Mouse (Mus musculus): ENCODE data around the gene AI413582. TPM values are rescaled to one million over a fixed set of nuclear protein-coding genes. Genes with fewer than 3 reads are reported as not detected.

Gene AI413582
- polyA plus RNA-seq, 1 experiment, result 34.7 TPM

GRCm38 (mm10) chr17:27592565-27592910, 27.0 kb upstream of the AI413582 start:
- TF ChIP-seq POLR2A (IDR thresholded peaks at IDR 0.05; ENCODE audit: low read depth, low read length), result no peak
- no peak for TF ChIP-seq CTCF (IDR thresholded peaks at IDR 0.05; ENCODE audit: extremely low read depth, insufficient read length, insufficient replicate concordance, low read depth, low read length)
- Histone ChIP-seq H3K36me3 (ENCODE audit: control insufficient read depth, insufficient read depth, low read length) (peaks cover 23% of the 10 kb centered on the region), H3K27ac (ENCODE audit: insufficient read depth, low read depth, low read length) (no peak overlapping the region), H3K27me3 (ENCODE audit: control insufficient read depth, insufficient read depth, low read length) (no peaks in the 10 kb centered on the region), H3K4me1 (ENCODE audit: control insufficient read depth, insufficient read depth, insufficient read length, low read length) (peaks cover 9% of the 10 kb centered on the region), H3K4me3 (ENCODE audit: low read depth, low read length) (no peak overlapping the region)
- 94% methylated on average over 7 of the region's 7 CpGs for WGBS

DNA sequence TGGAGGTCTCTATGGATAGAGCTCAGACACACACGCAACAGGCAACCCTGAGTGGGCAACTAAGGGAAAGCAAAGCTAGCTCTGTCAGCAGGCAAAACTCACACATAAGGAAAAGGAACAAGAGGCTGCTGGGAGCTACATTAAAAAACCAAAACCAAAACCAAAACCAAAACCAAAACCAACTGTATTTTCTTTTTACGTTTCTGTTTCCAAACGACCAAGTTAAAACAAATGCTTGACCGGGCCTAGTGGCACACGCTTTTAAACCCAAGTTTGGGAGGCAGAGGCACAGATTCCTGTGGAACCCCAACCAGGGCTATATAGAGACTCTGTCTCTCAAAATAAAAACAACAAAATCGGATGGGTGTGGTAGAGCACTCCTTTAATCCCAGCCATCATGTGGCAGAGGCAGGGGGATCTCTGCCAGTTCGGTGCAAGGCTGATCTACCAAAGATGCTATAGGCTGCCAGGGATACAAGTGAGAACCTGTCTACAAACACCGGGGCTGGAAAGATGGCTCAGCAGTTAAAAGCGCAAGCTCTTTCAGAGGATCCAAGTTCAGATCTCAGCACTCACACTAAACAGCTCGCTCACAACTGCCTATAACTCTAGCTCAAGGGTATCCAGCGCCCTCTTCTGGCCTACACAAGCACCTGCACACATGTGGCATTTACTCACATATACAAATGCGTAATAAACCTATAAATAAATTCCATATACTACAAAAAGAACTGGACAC, 26.4 kb upstream of the AI413582 start:
- peaks cover 23% of the 10 kb centered on the region for H3K36me3 ChIP-seq (ENCODE audit: control insufficient read depth, insufficient read depth, low read length)
- no peak overlapping the region; the same call in 1 of the 2 replicates for H3K4me3 ChIP-seq (ENCODE audit: low read depth, low read length)
- no peaks in the 10 kb centered on the region for H3K27me3 ChIP-seq (ENCODE audit: control insufficient read depth, insufficient read depth, low read length)
- 62% methylated on average over 12 of the region's 12 CpGs for WGBS
- peaks cover 9% of the 10 kb centered on the region for H3K4me1 ChIP-seq (ENCODE audit: control insufficient read depth, insufficient read depth, insufficient read length, low read length)
- H3K27ac ChIP-seq (ENCODE audit: insufficient read depth, low read depth, low read length), result peak overlapping the region; percentile 71
- TF ChIP-seq POLR2A (IDR thresholded peaks at IDR 0.05; ENCODE audit: low read depth, low read length) (no peak), CTCF (IDR thresholded peaks at IDR 0.05; ENCODE audit: extremely low read depth, insufficient read length, insufficient replicate concordance, low read depth, low read length) (peak; percentile 43; the same call in 1 of the 2 replicates)

DNA sequence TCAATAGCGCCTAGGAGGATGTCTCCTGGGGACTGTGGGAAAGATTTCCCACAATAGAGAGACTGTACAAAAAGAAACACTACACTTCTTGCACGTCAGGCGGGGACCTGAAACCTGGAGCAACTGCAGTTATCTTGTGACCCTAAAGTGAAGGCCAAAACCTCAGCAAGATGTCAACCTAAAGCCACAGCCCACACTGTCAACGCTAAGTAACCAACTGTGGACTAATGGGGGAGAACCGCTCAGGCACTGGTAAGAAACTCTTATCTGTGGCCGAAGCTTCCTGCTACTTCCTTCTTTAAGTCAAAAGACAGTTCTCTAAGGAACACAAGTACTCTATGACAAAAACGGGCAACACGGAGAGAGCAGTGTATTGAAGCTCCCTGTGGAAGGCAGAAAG, 22.7 kb upstream of the AI413582 start:
- Histone ChIP-seq H3K4me1 (ENCODE audit: control insufficient read depth, insufficient read depth, insufficient read length, low read length) (peaks cover 9% of the 10 kb centered on the region), H3K27ac (ENCODE audit: insufficient read depth, low read depth, low read length) (no peak overlapping the region), H3K27me3 (ENCODE audit: control insufficient read depth, insufficient read depth, low read length) (no peaks in the 10 kb centered on the region), H3K36me3 (ENCODE audit: control insufficient read depth, insufficient read depth, low read length) (peaks cover 9% of the 10 kb centered on the region; the same call in 1 of the 2 replicates), H3K4me3 (ENCODE audit: low read depth, low read length) (no peak overlapping the region)
- TF ChIP-seq POLR2A (IDR thresholded peaks at IDR 0.05; ENCODE audit: low read depth, low read length) (no peak), CTCF (IDR thresholded peaks at IDR 0.05; ENCODE audit: extremely low read depth, insufficient read length, insufficient replicate concordance, low read depth, low read length) (no peak)
- WGBS, result 75% methylated on average over 8 of the region's 8 CpGs

GRCm38 (mm10) chr17:27587252-27587651, 21.7 kb upstream of the AI413582 start:
- Histone ChIP-seq H3K4me3 (ENCODE audit: low read depth, low read length) (no peak overlapping the region), H3K27ac (ENCODE audit: insufficient read depth, low read depth, low read length) (no peak overlapping the region), H3K4me1 (ENCODE audit: control insufficient read depth, insufficient read depth, insufficient read length, low read length) (peaks cover 8% of the 10 kb centered on the region), H3K27me3 (ENCODE audit: control insufficient read depth, insufficient read depth, low read length) (no peaks in the 10 kb centered on the region), H3K36me3 (ENCODE audit: control insufficient read depth, insufficient read depth, low read length) (peaks cover 13% of the 10 kb centered on the region; the same call in 1 of the 2 replicates)
- WGBS, result 84% methylated on average over 12 of the region's 12 CpGs
- no peak for TF ChIP-seq POLR2A (IDR thresholded peaks at IDR 0.05; ENCODE audit: low read depth, low read length)
- no peak for TF ChIP-seq CTCF (IDR thresholded peaks at IDR 0.05; ENCODE audit: extremely low read depth, insufficient read length, insufficient replicate concordance, low read depth, low read length)

DNA sequence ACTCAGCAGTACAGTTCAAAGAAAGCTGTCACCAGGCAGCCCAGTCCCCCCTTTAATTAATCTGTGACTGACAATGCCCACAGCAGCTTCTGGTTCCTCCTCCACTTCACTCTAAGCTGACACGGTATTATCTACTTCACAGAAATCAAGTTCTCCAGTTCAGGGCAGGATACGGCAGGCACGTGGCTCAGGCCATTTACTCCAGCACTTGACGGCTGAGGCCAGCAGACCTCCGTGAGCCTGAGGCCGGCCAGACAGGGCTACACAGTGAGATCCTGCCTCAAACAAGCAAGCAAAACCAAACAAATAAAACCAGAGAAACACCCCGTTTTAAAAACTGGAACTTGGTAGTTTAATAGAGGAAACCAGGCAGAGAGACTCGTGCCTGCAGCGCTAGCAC, 21.1 kb upstream of the AI413582 start:
- 77% methylated on average over 9 of the region's 9 CpGs for WGBS
- H3K4me1 ChIP-seq (ENCODE audit: control insufficient read depth, insufficient read depth, insufficient read length, low read length), result peaks cover 5% of the 10 kb centered on the region
- TF ChIP-seq POLR2A (IDR thresholded peaks at IDR 0.05; ENCODE audit: low read depth, low read length) (no peak), CTCF (IDR thresholded peaks at IDR 0.05; ENCODE audit: extremely low read depth, insufficient read length, insufficient replicate concordance, low read depth, low read length) (no peak)
- H3K4me3 ChIP-seq (ENCODE audit: low read depth, low read length), result no peak overlapping the region
- H3K27me3 ChIP-seq (ENCODE audit: control insufficient read depth, insufficient read depth, low read length), result no peaks in the 10 kb centered on the region
- peaks cover 17% of the 10 kb centered on the region for H3K36me3 ChIP-seq (ENCODE audit: control insufficient read depth, insufficient read depth, low read length)
- H3K27ac ChIP-seq (ENCODE audit: insufficient read depth, low read depth, low read length), result no peak overlapping the region

DNA sequence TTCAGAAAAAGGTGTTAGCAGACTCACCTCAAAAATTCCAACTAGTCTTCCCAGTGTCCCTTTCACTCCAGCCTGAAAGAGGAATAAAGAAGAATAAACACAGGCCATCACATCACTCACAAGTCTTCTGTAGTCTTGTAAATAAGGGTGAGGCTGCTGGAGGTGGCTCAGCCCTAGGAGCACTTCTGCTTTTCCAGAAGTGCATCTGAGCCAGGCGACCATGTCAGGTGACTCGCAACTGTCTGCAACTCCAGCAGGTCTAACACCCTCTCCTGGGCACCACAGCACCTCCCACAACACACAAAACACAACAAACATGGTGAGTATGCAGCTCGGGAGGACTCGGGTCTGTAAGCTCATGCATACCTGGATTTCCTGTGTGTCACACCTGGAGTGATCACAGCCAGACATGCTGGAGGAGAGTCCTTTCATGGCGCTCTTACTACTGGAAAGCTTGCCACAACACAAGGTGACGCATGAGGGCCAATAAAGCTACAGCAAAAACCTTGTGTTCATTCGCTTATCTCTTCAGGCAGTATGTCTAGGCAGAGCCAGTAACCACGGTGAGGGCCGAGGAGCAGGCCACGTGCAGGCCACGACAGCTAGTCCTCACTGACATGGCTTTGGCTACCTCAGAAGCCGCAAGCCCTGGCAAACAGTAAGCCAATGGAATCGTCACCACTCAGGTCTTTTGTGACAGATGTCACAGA, 17.8 kb upstream of the AI413582 start:
- H3K4me1 ChIP-seq (ENCODE audit: control insufficient read depth, insufficient read depth, insufficient read length, low read length), result peaks cover 2% of the 10 kb centered on the region
- H3K4me3 ChIP-seq (ENCODE audit: low read depth, low read length), result no peak overlapping the region
- no peak for TF ChIP-seq POLR2A (IDR thresholded peaks at IDR 0.05; ENCODE audit: low read depth, low read length)
- no peak for TF ChIP-seq CTCF (IDR thresholded peaks at IDR 0.05; ENCODE audit: extremely low read depth, insufficient read length, insufficient replicate concordance, low read depth, low read length)
- WGBS, result 84% methylated on average over 13 of the region's 13 CpGs
- no peak overlapping the region for H3K27ac ChIP-seq (ENCODE audit: insufficient read depth, low read depth, low read length)
- peaks cover 37% of the 10 kb centered on the region for H3K36me3 ChIP-seq (ENCODE audit: control insufficient read depth, insufficient read depth, low read length)
- no peaks in the 10 kb centered on the region for H3K27me3 ChIP-seq (ENCODE audit: control insufficient read depth, insufficient read depth, low read length)

DNA sequence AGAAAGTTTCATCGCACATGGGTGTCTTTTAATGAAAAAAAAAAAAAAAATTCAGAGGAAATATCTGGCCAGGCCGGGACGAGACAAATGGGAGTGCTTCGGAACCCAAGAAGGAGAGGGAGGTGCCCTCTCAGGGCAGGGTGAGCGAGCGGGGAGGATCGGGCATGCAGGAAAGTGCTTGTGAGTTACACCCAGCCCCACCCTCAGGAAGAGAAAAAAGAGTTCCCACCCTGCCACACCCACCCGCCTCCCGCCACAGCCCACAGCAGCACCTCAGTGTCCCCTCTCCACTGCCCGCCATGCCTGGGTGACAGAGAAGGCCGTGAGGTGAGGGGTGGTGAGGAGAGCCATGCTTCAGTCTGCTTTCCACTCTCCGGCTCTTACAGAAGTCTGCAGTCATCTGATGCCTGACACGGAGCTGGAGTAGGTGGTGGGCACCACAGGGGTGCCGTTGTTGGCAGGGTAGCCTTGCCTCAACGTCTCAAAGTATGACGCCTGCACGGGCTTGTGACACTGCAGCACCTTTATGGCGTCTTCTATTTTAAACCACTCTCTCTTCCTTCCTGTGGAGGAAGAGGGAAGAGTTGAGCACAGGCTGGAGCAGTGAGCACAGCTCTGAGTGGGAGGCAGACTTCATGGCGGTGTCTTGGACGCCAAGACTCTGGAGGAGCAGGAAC, 15.0 kb upstream of the AI413582 start:
- WGBS, result 87% methylated on average over 20 of the region's 20 CpGs
- no peaks in the 10 kb centered on the region for H3K27me3 ChIP-seq (ENCODE audit: control insufficient read depth, insufficient read depth, low read length)
- TF ChIP-seq POLR2A (IDR thresholded peaks at IDR 0.05; ENCODE audit: low read depth, low read length) (no peak), CTCF (IDR thresholded peaks at IDR 0.05; ENCODE audit: extremely low read depth, insufficient read length, insufficient replicate concordance, low read depth, low read length) (no peak)
- peaks cover 42% of the 10 kb centered on the region for H3K36me3 ChIP-seq (ENCODE audit: control insufficient read depth, insufficient read depth, low read length)
- H3K27ac ChIP-seq (ENCODE audit: insufficient read depth, low read depth, low read length), result no peak overlapping the region
- H3K4me1 ChIP-seq (ENCODE audit: control insufficient read depth, insufficient read depth, insufficient read length, low read length), result no peaks in the 10 kb centered on the region; the same call in 1 of the 2 replicates
- no peak overlapping the region for H3K4me3 ChIP-seq (ENCODE audit: low read depth, low read length)
